Mouse (Mus musculus) cerebellum, postnatal 10 days (tissue): ENCODE measurements at regions not wholly inside any gene's neighbourhood (a gene's known extent, or its start where the extent isn't known, plus 50 kb on each side); places are given as distances from the start of the nearest gene placed in this dataset.

Experiments
- DNase-seq, 2 experiments: peaks; one replicate each; pipeline ENCODE4 v3.0.0; 2021; ENCODE audit warnings: mixed read lengths in 2 of 2

DNA sequence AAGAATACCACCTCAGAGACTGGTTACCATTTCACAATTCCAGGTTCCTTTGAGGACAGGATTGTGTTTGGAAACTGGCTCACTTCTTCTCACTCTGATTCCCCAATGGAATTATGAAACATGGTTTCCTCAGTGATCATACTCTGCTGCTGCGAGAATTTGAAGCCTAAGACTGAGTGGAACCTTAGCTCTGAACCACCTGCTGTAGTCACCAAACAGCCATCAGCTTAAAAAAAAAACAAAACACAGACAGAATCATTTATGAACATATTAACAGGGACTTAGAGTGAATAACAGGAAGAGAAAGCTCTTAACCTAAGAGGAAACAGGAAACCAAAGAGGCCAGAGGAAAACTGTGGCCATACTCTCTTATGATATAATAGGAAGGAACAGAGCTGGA lies 239.5 kb upstream of the Zfp386 start:
- DNase-seq = no peak
